Mouse (Mus musculus) mouse trophoblast stem cell (cell line): ENCODE measurements around the gene Coq5.
"Not testable (repeated sequence)": the region's sequence is repeated elsewhere in the genome, so short reads cannot be mapped to it uniquely, and the experiment has no call there.

ENCODE experiments used
- in situ Hi-C, 2 experiments: fragments of 300-500 bp; cut with MseI, MboI; formaldehyde crosslinking; loops; 2 replicates in 1 of 2; 3 replicates in 1 of 2; pipeline ENCODE4 v1.15.1; 2025

Gene Coq5

DNA sequence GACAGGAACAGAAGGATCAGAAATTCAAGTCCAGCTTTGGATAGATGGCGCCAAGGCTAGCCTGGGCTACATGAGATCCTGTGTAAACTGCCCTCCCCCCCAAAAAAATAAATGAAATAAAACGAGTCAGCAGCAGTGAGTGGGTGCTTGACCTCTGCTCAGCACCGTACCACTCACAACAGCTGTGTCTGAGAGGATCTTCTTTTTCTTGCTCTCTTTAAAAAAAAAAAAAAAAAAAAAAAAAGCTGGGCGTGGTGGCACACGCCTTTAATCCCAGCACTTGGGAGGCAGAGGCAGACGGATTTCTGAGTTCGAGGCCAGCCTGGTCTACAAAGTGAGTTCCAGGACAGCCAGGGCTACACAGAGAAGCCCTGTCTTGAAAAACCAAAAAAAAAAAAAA lies 22.7 kb downstream of the Coq5 start:
- in situ Hi-C loops, result not testable (repeated sequence)

DNA sequence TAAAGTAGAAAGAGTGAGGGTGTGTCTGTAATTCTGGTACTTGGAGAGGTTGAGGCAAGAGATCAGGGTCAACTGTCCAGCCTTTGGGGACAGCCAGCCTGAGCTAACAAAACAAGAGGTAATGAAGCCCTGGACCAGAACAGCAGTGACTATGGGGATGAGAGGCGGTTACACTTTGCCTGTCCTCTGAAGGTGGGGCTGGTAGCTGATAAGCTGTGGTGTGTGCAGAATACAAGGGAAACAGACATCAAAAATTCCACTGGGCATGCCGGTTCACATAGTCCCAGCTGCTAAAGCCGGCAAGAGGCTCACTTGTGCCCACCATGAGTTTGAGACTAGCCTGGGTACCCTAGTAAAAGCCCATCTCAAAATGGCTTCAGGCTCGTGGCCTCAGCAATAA lies 32.9 kb downstream of the Coq5 start:
- in situ Hi-C loops, result no loop called here

DNA sequence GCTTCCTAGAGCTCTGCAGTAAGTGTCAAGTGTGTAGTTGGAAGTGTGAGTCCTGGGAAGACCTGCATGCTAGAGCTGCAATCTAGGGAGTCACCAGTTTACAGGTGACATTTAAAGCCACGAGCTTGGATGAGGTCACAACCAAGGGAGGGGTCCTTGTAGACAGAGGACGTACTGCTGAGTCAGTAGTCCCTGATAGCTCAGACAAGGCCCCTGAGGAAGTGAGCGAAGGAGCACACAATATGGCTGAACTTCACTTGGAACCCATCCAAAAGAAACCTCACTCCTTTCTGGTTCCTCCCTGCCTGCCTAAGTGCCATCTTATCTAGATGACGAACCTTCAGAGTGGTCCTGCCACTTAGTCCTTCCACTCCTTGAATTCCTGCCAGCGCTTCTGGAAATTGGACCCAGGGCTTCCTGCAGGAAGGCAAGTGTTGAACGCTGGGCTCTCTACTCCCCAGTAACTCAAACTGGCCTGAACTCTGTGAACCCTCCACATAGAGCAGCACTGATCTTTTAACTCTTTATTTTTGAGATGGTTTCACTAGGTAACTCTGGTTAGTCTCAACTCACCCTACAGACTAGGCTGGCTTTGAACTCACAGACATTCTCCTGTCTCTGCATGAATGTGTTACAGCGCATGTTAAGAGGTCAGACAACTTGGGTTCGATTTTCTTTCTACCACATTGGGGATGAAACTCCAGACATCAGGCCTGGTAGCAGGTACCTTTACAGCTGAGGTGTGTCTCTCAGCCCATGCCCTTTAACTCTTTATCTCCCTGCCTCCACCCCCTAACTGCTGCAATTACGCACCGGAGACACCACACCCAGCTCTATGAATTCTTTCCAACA lies 33.6 kb downstream of the Coq5 start:
- in situ Hi-C loops, result no loop called here

DNA sequence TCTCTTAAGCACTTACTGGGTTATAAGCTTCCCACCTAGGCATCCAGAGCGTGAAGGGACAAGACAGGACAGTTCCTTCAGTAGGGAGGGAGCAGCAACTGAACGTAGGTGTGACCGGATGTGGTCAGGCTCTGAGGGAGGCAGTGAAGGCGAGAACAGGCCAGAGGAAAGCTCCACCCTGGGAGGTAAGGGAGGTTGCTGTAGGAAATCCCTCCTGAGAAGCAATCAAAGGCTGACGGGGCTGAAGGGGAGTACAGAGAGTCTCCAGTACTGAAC lies 34.1 kb downstream of the Coq5 start:
- in situ Hi-C loops, result no loop called here

DNA sequence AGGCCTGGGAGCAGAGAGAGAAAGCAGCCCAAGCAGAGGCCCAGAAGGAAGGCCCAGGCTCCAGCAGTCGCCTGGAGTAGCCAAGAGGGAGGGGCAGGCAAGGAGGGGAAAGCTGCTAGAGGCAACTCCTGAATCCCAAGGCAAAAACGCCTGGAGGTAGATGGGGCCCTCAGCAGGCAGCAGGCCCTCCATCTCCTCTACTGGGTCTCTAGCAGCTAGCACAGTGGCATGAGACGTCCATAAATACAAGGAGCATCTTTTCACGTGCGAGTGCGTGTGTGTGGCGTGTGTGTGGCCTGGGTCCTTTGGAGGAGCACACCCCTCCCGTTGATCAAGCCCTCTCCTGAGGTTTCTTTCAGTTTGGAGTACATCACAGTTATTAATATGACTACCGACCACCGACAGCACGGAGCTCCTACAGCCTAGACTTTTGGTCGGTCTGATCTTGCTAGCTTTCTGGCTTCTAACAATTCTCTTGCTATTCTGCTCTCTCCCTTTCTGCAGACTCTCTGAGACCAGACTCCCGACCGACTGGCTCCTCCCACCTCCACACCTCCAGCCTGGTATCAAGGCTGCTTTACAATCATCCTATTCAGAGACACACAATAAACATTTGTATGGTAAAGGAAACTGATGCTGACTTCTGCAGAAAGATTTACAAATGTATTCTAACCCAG lies 37.6 kb downstream of the Coq5 start:
- in situ Hi-C loops, result no loop called here

DNA sequence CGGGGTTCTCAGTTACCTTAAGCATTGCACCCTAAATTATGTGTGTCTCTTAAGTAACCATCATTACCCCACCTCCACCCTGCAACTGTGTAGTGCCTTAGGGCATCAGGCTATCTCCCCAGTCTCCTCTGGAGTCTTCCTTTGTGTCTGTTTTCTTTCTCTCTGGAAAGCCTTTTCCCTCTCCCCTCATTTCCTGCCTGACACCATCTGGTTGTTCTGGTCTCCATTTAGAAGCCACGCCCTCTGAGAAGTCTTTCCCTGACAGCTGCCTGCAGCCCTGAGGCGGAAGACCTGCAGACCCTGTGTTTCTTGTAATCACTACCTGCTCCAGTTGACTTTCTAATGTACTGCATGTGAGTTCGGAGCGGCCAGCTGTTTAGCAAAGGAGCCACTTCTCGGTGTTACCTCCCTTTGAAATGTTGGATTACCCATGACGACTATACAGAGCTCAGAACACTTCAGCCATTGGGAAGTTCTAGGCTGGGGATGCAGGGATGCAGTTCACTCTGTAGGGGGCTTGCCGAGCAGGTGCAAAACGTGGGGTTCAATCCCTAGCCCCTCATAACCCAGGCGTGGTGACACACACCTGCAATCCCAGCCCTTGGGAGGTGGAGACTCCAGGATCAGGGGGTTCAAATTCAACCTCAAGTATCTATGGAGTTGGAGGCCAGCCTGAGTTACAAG lies 38.3 kb downstream of the Coq5 start:
- in situ Hi-C loops, result no loop called here

DNA sequence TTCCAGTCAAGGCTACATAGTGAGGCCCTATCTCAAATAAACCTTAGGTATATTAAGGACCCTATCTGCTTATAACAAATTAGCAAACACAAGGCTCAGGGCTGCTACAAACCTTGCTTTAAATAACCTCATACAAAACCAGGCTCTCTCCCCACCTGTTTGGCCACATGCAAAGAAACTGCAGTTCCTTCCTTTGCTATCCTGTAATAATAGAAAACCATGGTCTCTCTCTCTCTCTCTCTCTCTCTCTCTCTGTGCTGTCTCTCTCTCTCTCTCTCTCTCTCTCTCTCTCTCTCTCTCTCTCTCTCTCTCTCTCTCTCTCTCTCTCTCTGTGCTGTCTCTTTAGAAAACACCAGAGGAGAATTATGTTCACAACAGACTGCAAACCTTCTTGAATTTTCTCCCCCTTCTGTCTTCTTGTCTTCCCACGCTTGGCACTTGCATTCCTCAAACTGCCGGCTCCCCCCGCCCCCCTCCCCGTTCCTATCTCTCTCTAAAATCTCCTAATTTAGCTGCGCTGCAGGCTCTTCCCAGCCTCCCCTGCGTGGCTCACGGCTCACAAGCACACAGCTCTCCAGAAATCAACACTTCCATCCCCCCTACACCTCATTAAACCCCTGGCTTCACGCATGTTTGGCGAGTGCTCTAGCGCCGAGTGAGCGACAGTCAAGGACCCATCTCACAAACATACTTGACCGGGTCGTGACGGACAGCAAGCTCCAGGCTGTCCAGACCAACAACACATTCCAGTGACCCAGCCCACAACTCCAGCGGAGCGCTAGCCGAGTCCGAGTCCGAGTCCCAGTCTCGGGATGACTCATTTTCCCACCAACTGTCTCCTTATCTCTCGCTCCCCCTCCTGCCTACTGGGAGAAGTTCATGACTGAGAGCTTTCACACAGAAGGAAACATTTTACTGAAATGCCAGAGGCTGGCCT lies 39.8 kb downstream of the Coq5 start:
- in situ Hi-C loops, result no loop called here

DNA sequence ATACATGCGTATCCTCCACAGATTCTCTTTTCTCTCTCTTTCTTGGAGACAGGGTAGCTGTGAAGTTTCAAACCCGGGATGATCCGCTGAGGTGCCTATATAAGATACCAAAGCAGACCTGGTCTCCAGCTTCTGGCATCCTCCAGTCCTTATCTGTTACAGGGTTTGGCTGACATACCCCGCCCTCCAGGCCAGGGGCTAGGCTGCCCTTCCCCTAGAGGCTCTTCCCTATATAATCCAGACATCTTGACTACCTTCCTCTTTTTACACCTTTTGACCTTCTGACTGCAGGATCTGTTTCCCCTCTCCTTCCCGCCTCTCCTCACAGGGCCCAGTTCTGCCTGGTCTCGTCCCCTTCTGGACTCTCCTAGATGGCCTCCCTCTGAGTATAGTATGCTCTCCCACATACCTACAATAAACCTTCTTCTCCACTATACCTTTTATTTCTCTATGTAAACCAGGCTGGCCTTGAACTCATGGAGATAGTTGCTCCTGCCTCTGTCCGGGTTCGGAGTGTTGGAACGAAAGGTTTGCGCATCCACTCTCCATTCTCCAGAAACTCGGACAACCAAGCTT lies 46.9 kb downstream of the Coq5 start:
- in situ Hi-C loops, result no loop called here

DNA sequence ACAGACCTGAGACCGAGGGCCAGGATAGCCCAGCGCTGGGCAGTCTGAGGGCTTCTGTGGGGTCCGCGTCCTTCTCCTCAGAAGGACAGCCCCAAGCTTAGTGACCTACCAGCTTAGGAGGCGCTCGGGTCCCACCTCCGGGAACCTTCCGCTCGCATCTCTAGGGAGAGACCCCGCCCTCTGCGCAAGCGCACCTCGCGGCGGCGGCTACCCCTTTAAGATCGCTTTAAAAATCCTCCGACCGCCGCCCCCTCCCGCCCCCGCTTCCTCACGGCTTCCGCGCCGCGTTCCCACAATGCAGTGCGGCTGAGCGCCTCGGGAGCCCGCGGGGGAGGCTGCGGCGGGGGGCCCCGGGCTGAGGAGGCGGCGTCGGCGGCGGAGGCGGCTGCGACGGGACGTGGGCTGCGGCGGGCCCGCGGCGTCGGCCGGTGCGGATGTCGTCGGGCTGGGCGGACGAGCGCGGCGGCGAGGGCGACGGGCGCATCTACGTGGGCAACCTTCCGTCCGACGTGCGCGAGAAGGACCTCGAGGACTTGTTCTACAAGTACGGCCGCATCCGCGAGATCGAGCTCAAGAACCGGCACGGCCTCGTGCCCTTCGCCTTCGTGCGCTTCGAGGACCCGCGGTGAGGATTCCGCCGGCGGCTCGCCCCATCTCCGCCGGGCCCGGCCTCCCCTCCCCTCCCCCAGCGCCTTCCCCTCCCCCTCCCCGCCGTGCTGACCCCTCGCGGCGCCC lies 47.6 kb downstream of the Coq5 start, which contains the start of gene Srsf9:
Srsf9 (plus strand) TSS at position 303 of the 735 bp plus-strand sequence.
- in situ Hi-C loops, result no loop called here

DNA sequence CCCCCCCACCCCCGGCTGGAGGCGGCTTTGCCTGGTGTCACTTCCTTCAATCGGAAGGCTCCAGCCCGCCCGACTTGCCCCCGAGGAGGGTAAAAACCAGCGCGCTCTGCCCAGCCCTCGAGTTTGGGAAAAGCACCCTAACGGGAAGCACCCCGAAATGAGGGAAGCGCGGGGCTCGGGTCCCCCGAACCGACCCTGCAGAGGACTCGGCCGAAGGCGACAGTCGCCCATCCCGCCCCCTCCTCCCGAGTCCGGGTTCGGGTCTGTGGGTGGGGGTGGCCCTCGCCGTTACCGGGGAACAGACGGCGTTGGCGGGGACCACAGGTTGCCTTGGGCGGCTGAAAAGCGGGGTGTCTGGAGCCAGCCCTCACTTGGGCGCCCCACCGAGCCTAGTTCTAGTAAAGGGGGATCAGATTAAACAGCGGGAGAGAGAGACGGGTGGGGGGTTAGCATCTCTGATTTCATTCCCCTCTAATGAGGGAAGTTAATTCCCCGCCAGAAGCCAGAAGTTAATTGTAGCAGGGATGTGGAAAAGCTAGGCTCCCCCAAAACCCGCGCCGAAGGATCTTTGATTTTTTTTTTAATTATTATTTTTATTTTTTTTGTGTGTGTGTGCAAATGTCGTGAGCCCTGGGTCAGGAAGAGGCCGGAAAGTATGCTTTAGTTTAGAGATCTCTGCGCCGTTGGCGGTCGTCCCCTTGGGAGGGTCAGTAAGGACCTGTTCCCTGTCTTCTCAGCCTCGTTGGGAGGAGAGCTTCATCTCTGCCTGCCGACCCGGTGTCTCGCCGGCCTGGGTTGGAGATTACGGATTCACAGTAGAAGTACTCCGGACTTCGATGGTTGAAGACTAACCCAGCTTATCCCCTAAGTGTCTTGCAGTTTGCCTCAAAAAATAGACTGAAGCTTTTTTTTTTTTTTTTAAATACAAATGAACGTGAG lies 48.4 kb downstream of the Coq5 start:
- in situ Hi-C loops, result no loop called here

DNA sequence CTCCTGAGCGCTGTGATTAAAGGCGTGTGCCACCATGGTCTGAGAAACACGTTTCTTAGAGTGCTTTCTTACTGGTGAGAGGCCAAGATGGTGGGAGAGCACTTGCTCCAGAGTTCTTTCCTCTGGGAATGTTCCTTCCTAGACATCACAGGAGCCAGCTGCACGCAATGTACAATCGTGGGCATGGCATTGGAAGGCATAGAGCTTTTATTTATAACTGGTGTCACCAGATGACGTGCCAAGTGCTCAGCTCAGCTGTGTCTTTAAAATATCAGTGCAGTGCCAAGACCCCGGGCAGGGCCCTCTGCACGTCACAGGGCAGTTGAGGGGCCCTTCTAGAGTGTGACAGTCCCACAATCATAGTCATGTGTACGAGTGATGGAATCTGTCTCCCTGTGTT lies 51.5 kb downstream of the Coq5 start:
- in situ Hi-C loops, result no loop called here

DNA sequence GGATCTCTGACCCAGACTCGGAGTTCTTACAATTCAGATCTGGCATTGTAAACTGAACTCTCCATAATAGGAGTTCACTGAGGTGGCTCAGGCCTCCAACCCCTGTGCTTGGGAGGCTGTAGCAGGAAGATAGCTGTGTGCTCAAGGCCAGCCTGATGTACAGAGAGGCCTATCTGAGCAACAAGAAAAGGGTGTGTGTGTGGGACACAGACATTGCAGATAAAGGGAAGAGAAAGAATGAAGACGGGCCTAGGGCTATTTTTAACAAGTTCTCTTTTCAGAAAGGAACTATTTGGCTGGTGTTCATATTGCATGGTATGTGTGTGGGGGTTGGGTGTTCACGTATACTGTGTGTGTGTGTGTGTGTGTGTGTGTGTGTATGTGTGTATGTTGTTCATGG lies 54.2 kb downstream of the Coq5 start:
- in situ Hi-C loops, result no loop called here

DNA sequence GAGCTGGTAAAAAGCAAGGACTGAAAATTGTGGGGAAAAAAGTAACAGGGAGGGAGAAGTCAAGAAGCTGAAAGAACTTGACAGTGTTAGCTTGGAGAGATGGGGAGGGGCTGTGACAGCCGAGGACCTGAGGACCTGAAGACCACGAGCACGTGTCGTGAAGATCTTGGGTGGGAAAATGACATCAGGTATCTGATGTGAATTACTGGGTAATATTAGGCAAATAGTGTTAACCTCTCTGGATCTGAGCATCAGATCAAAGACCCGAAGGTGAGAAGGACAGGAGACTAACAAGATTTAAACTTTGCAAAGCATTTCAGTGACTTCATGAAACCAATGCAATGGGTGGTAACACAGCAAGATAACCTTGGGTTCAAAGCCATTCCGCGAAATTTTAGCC lies 60.5 kb downstream of the Coq5 start:
- in situ Hi-C loops, result no loop called here

DNA sequence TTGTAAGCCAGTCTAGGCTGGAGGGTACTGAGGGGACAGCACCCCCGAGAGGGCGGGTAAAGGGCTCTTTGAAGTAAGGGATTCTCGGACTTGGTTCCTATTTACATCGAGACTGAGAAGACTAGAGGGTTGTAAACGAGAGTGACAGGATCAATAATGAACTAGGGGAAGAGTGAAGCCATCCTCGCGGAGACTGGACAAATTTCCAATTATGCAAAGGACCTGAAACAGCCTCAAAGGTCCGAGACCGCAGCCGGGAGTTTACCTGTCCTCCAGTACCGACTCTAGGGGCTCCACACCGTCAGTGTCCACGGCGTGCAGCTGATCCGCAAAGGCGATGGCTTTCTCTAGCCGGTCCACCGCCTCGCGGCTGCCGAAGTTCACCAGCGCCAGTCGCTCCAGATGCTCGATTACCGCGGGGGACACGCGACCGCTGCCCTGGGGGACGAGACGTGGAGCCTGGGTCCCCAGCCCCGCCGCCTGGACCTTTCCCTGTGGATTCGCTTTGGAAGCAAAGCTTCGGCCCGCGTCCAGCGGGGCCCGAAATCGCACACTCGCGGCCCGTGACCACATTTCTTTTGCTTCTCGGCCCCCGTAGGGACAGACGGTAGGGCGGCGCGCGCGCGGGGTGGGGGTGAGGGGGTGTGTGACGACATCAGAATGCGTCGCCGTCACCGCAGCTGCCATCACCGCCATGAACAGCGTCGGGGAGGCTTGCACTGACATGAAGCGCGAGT lies 61.3 kb downstream of the Coq5 start, which contains the start of the genes Gatc and Triap1:
Gatc (minus strand) TSS at position 602 of the 737 bp plus-strand sequence.
Triap1 (plus strand) TSS at position 649 of the 737 bp plus-strand sequence.
- in situ Hi-C loops, result no loop called here

DNA sequence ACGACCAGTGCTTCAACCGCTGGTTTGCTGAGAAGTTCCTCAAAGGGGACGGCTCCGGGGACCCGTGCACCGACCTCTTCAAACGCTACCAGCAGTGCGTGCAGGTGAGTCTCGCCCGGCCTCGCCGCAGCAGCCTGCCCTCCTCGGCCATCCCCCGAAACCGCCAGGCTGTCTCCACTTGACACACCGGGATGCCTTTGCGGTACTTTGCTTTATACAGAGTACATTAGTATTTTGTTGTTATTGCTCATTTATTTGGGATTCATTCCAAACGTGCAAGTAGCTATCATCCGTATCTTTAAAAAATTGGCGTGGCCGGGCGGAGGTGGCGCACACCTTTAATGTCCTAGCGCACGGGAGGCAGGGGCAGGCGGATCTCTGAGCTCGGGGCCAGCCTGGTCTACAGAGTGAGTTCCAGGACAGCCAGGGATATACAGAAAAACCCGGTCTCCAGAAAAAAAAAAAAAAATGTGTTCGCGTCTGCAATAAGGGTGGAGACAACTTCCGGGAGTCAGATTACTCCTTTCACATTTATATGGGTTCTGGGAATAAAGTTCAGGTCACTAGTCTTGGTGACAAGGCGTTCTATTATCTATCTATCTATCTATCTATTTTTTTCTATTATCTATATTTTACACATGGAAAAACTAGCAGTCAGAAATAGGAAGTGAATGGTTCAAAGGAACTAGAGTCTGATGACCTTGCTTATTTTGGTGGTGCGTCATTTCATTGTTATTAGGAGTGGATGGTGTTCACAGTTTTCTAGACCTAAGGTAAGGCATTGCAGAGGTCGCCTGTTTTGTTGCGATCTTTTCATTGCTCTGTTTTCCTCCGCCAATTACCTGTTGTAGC lies 62.1 kb downstream of the Coq5 start:
- in situ Hi-C loops, result no loop called here
